Mouse (Mus musculus) brain, embryonic 18.5 days (tissue): ENCODE results near the gene Ifnab.

Experiments used
- DNase-seq: peaks from one replicate; pipeline ENCODE4 v3.0.0-alpha.2; 2012; ENCODE audit warnings: low read depth, low spot score

Gene Ifnab

GRCm38 (mm10) chr4:88676824-88677223 lies 14.3 kb downstream of the Ifnab start, which contains the start of gene Ifna16:
TSS of gene Ifna16 (minus strand) at chr4:88676924.
- DNase-seq = no peak

- DNase-seq = no peak
Measured at GRCm38 (mm10) chr4:88655461-88655860, 35.7 kb downstream of the Ifnab start.

- DNase-seq = no peak
Measured at GRCm38 (mm10) chr4:88653644-88654043, 37.5 kb downstream of the Ifnab start.

GRCm38 (mm10) chr4:88644359-88644758 lies 46.8 kb downstream of the Ifnab start, which contains the start of gene Ifna13:
TSS of gene Ifna13 (minus strand) at chr4:88644459.
- DNase-seq = no peak

GRCm38 (mm10) chr4:88642526-88642925 lies 48.6 kb downstream of the Ifnab start:
- no peak for DNase-seq

- peak; percentile 73 for DNase-seq
Measured at GRCm38 (mm10) chr4:88641077-88641831, 49.9 kb downstream of the Ifnab start.

GRCm38 (mm10) chr4:88640704-88641076 lies 50.5 kb downstream of the Ifnab start:
- no peak for DNase-seq
